Comparison of ENCODE assay signal across 15 mouse cellular contexts in genomic region chr14:103180096-103180495, GRCm38 (mm10).
A peak's percentile ranks its signal among the peaks of the same experiment; 100 is the strongest.
DNase-seq lines count a peak whose midpoint lies in the region.
"Had no signal": no experiment of that assay in that cellular context is flagged by ENCODE, and none has a peak within 500 bp of the region (broad histone marks: within the 10 kb centered on the region; RNA-seq: fewer than 3 reads in every experiment).

No protein-coding gene starts in this region.

- DNase-seq in adrenal gland, adult (ENCODE audit: inconsistent age in 2 of 2, low spot score in 1 of 2), result peak; percentile 17 to 64
- no peak for DNase-seq in adrenal gland, postnatal 10 days
- DNase-seq in adrenal gland, postnatal 14 days, result peak; percentile 6
- no peak for DNase-seq in adrenal gland, adult 8-10 months
- peak; percentile 46 for DNase-seq in 416B (ENCODE audit: low read depth)
- DNase-seq in NIH3T3 (ENCODE audit: low read depth), result peak; percentile 1
- no peak for DNase-seq in embryo, embryonic 10 days (ENCODE audit: low spot score)
- DNase-seq in kidney, adult 8-10 months, result no peak
- DNase-seq: cerebellum, adult 11-12 months; cerebellum, adult 2 months; cerebellum, adult 9-10 months; cerebellum, postnatal 10 days; cerebellum, postnatal 25 days; embryo, embryonic 11 days; gastrocnemius, adult 2 months had no signal

Comparison
In these comparisons a context has a peak if more than half of its experiments do, and no peak if none do; other contexts are left out.
1. DNase-seq: peak in adrenal gland, adult (2 of 2), adrenal gland, postnatal 14 days (single experiment), 416B (single experiment) and NIH3T3 (single experiment); none in adrenal gland, postnatal 10 days (single experiment), adrenal gland, adult 8-10 months (single experiment), embryo, embryonic 10 days (single experiment) and kidney, adult 8-10 months (0 of 2).